In genomic region chr9:67397756-67398155, GRCm38 (mm10) we compare ENCODE assay signal across 27 mouse cellular contexts.
DNase-seq lines count a peak whose midpoint lies in the region; ATAC-seq lines count a peak whose summit lies in the region.
"Had no signal": no experiment of that assay in that cellular context is flagged by ENCODE, and none has a peak within 500 bp of the region (broad histone marks: within the 10 kb centered on the region; RNA-seq: fewer than 3 reads in every experiment).

No protein-coding gene starts in this region.

- intact Hi-C loops in heart, postnatal 10 days (cut with DNase I): no loop called here

- no peaks in the 10 kb centered on the region for H3K9me3 ChIP-seq in lung, embryonic 16.5 days (ENCODE audit: control insufficient read depth, low read length)
- H3K9me3 ChIP-seq: embryonic facial prominence, embryonic 10.5 days; embryonic facial prominence, embryonic 13.5 days; forebrain, embryonic 12.5 days; forebrain, embryonic 15.5 days; G1E; heart, embryonic 10.5 days; heart, embryonic 13.5 days; hindbrain, embryonic 12.5 days; hindbrain, embryonic 15.5 days had no signal

- no peak overlapping the region for H3K27ac ChIP-seq in lung, embryonic 16.5 days (ENCODE audit: low read length)
- H3K27ac ChIP-seq: embryonic facial prominence, embryonic 10.5 days; embryonic facial prominence, embryonic 13.5 days; forebrain, embryonic 12.5 days; forebrain, embryonic 15.5 days; heart, adult 2 months; heart, embryonic 10.5 days; heart, embryonic 13.5 days; hindbrain, embryonic 12.5 days; hindbrain, embryonic 15.5 days had no signal

- no peaks in the 10 kb centered on the region for H3K4me1 ChIP-seq in lung, embryonic 16.5 days (replicated peaks; ENCODE audit: control insufficient read depth, insufficient read depth, low read length)
- H3K4me1 ChIP-seq: embryonic facial prominence, embryonic 13.5 days; forebrain, embryonic 12.5 days; forebrain, embryonic 15.5 days; heart, embryonic 10.5 days; heart, embryonic 13.5 days; hindbrain, embryonic 12.5 days; hindbrain, embryonic 15.5 days had no signal

- H3K4me3 ChIP-seq in lung, embryonic 16.5 days (ENCODE audit: low read length): no peak overlapping the region
- H3K4me3 ChIP-seq: embryonic facial prominence, embryonic 10.5 days; embryonic facial prominence, embryonic 13.5 days; erythroblast, embryonic 14.5 days; forebrain, embryonic 12.5 days; forebrain, embryonic 15.5 days; heart, adult 2 months; heart, embryonic 10.5 days; heart, embryonic 13.5 days; hindbrain, embryonic 12.5 days; hindbrain, embryonic 15.5 days had no signal

- H3K36me3 ChIP-seq in lung, embryonic 16.5 days (ENCODE audit: control insufficient read depth, insufficient read depth, low read length): no peaks in the 10 kb centered on the region
- H3K36me3 ChIP-seq: forebrain, embryonic 12.5 days; G1E; hindbrain, embryonic 12.5 days; hindbrain, embryonic 15.5 days had no signal

- 64% methylated on average over 3 of the region's 3 CpGs for WGBS in lung, embryonic 16.5 days

- no peak overlapping the region for H3K9ac ChIP-seq in lung, embryonic 16.5 days (ENCODE audit: low read length)
- H3K9ac ChIP-seq: embryonic facial prominence, embryonic 13.5 days; forebrain, embryonic 12.5 days; forebrain, embryonic 15.5 days; heart, embryonic 13.5 days; hindbrain, embryonic 12.5 days; hindbrain, embryonic 15.5 days had no signal

- no peak overlapping the region for H3K4me2 ChIP-seq in lung, embryonic 16.5 days (ENCODE audit: low read depth, low read length)
- H3K4me2 ChIP-seq: embryonic facial prominence, embryonic 13.5 days; forebrain, embryonic 12.5 days; forebrain, embryonic 15.5 days; heart, embryonic 13.5 days; hindbrain, embryonic 12.5 days; hindbrain, embryonic 15.5 days had no signal

- H3K27me3 ChIP-seq in lung, embryonic 16.5 days (ENCODE audit: control insufficient read depth, insufficient read depth, low read depth, low read length): no peaks in the 10 kb centered on the region
- H3K27me3 ChIP-seq: CH12.LX; embryonic facial prominence, embryonic 13.5 days; forebrain, embryonic 12.5 days; forebrain, embryonic 15.5 days; heart, embryonic 13.5 days; hindbrain, embryonic 12.5 days; hindbrain, embryonic 15.5 days; Patski had no signal

- peak; percentile 49 for DNase-seq in heart, adult 11 months
- no peak for DNase-seq in heart, postnatal 10 days
- DNase-seq in kidney, postnatal 14 days: peak; percentile 27
- no peak for DNase-seq in kidney, postnatal 25 days
- DNase-seq in lung, postnatal 10 days: no peak
- DNase-seq: adrenal gland, postnatal 10 days; adrenal gland, postnatal 36 days; B cell, adult 2 months; cerebellum, adult 2 months; cerebellum, adult 9-11 months; cerebellum, postnatal 36 days; embryo, embryonic 11 days; gastrocnemius, postnatal 25 days; heart, adult 2 months had no signal

- ATAC-seq in lung, embryonic 16.5 days (ENCODE audit: low read depth): peak; percentile 43; the same call in 1 of the 2 replicates
- ATAC-seq: forebrain, embryonic 15.5 days; Patski had no signal

Comparison
In these comparisons a context has a peak if more than half of its experiments do, and no peak if none do; other contexts are left out.
1. DNase-seq: peak in heart, adult 11 months (single experiment) and kidney, postnatal 14 days (single experiment); none in heart, postnatal 10 days (0 of 2), kidney, postnatal 25 days (0 of 2) and lung, postnatal 10 days (single experiment).